Mouse (Mus musculus): ENCODE measurements around the gene Zfp87.

The Zfp87 gene

DNA sequence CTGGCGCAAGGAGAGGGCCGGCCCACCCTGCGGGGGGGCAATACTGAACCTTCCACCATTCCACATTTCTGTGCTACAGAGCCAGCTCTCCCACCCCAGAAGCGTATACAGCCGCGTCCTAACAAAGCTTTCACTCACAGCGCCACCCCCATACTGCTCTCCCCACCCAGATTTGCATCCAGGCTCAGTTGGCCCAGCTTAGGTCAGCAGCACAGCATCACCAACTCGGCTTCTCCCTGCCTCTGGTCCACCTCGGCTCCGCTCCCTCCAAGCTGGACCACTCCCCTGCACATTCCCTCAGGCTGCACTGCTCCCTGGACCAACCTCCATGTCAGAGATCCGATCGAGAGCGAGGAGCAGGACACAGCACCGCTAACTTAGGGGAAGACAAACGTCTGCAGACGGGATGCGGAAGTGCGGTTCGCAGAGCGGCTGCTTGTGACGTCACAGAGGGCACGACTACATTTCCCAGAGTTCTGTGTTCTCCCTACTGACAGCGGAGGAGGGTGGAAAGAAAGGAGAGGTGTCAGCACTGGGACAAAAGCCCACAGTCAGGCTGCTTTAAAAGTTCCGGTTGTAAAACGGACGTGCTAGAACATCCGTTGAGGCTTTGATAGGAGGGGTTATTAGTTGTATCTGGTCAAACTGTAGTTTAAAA lies at the start of gene Zfp87, which contains the start of gene Gm26965:
Zfp87 (minus strand) TSS at position 425 of the 658 bp plus-strand sequence.
Gm26965 (minus strand) TSS at position 399 of the 658 bp plus-strand sequence.
- DNase-seq (ENCODE audit: low read depth, low spot score): peak; percentile 97

GRCm38 (mm10) chr13:67572591-67573189 lies 46.7 kb upstream of the Zfp87 start:
- peak; percentile 63 for DNase-seq (ENCODE audit: low read depth, low spot score)

DNA sequence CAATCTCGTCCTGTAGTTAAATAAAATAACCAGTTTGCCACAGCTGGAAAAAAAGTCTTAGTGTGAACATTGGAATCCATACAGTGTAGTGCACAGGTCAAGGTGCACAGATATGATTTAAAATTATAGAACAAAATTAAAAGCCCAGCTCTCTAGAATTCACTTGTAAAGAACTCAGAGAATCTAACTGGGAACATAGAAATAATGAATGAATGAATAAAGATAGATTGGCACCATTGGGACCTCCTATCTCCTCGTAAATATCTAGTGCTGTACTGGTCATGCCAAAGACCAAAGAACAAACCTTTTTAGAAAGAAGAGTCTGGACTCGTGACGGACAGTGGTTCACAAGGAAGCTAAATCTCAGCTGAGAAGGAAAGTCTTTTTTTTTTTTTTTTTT lies 27.8 kb upstream of the Zfp87 start, which contains the start of gene Zfp748:
Zfp748 (minus strand) TSS at position 101 of the 400 bp plus-strand sequence.
- DNase-seq (ENCODE audit: low read depth, low spot score): no peak

DNA sequence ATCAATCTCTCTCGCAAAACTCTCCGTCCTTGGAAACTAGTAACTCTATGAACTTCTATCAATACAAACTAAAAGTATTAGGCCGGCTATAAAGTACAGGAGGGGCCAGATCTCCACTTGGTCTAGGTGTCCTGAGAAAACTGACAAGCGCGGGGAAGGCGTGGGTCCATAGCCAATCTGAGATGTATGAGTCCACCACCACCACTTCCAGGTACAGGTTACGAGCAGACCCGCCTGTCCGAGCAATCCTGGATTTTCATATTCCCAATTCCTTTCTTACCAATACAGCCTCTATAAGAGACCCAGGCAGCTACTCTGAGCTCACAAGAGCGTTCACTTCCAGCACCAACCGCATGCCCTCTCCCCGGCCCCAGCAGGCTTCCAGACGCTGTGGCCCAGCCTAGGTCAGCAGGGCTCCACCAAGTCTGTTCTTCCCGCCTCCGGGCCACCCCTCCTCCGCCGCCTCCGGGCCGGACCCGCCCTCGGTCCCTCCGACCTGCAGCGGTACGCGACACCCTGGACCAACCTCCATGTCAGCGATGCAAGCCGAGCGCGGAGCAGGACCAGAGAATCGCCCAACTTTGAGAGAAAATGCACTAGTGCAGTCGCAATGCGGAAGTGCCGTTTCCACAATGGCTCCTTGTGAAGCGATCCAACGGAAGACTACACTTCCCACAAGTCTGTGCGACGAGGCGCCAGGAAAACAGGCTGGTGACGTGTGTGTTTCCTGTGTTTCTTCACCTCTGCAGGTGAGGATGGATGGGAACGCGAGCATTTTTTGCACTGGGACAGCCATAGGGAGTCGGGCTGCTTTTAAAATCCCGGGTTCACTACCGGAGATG lies 26.7 kb upstream of the Zfp87 start:
- DNase-seq (ENCODE audit: low read depth, low spot score): peak; percentile 95

- DNase-seq (ENCODE audit: low read depth, low spot score): peak; percentile 64
Measured at GRCm38 (mm10) chr13:67545941-67546340, 20.0 kb upstream of the Zfp87 start.

GRCm38 (mm10) chr13:67527049-67527730 lies 1.2 kb upstream of the Zfp87 start:
- DNase-seq (ENCODE audit: low read depth, low spot score): peak; percentile 66

- no peak for DNase-seq (ENCODE audit: low read depth, low spot score)
Measured at GRCm38 (mm10) chr13:67500908-67501307, 25.1 kb downstream of the Zfp87 start.

- peak; percentile 93 for DNase-seq (ENCODE audit: low read depth, low spot score)
Measured at GRCm38 (mm10) chr13:67500084-67500719, 25.8 kb downstream of the Zfp87 start, which contains the start of gene Zfp58. Zfp58 (minus strand) TSS chr13:67500555.

DNA sequence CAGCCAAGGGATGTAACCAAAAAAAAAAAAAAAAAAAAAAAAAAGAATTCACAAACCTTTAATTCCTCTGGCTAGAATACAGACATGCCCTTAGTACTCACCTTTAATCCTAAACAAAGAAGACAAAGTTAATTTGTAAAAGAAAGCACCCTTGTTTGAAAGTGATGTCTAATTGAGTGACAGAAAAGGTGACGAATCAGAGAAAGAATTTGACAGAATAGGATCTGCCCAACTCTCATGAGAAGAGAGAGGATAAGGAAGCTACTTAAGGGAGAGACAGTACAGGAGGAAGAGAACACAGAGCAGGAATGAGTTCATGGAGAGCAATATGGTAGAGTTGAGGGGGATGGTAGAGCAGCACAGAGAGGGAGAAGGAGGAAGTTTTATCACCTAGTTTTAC lies 30.3 kb downstream of the Zfp87 start:
- peak; percentile 72 for DNase-seq (ENCODE audit: low read depth, low spot score)

DNA sequence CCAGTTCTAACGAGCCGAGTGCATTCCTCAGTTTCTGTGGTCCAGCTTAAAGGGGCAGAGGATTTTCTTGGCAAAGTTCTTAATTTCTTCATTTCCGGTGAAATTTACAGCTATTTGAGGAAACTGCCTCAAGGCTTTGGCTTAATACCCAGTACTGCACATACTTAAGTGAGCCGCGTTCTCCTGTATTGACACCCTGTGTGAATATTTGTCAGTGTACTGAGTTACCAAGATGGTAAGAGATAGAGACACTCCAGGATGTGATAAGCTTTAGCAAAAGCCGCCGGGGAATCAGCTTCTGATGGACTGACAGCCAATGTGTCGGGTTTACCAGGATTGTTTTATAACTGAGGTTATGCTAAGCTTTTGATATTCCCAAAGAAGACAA lies 41.6 kb downstream of the Zfp87 start:
- DNase-seq (ENCODE audit: low read depth, low spot score): no peak

- DNase-seq (ENCODE audit: low read depth, low spot score): peak; percentile 93
Measured at GRCm38 (mm10) chr13:67483625-67484423, 42.2 kb downstream of the Zfp87 start, which contains the start of gene Zfp874b. Zfp874b (minus strand) TSS chr13:67484258.

- DNase-seq (ENCODE audit: low read depth, low spot score): no peak
Measured at GRCm38 (mm10) chr13:67481528-67481927, 44.4 kb downstream of the Zfp87 start.

DNA sequence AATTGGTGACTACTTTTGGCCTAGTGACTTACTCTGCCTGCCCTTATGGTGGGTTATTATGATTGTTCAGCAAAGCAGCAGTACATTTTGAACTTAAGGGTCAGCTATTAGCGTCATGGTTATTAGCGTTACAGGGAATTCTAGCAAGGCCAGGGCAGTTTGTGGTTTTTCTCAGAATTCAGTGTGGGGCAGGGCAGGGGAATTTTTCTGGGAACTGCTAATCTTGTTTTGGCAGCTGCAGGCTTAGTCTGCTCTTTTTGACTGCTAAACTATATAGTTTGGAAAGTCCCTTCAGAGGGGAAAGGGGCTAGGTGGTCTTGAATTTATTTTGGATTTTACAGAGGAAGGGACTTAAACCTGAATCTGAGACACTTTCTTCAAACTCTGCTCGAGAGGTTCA lies 56.7 kb downstream of the Zfp87 start:
- DNase-seq (ENCODE audit: low read depth, low spot score): no peak

All from ZHBTc4 (cell line).